Mouse (Mus musculus): ENCODE data around the gene Cfl1.

Gene Cfl1

GRCm38 (mm10) chr19:5518721-5519120 is 28.5 kb downstream of the Cfl1 start:
- in situ Hi-C loops (cut with MboI; ENCODE audit: low sequenced_read_pairs) = no loop called here

GRCm38 (mm10) chr19:5525204-5525603 is 34.9 kb downstream of the Cfl1 start:
- in situ Hi-C loops (cut with MboI; ENCODE audit: low sequenced_read_pairs) = loop anchor here (5.0 kb wide), 1 partner anchor 37 kb away; the partner anchor contains the start of gene Ovol1

- in situ Hi-C loops (cut with MboI; ENCODE audit: low sequenced_read_pairs) = loop anchor here (5.0 kb wide), 1 partner anchor 33 kb away; the partner anchor contains the start of gene Ovol1
Measured at GRCm38 (mm10) chr19:5529325-5530137, 39.3 kb downstream of the Cfl1 start.

GRCm38 (mm10) chr19:5530138-5530524 is 39.9 kb downstream of the Cfl1 start:
- in situ Hi-C loops (cut with MboI; ENCODE audit: low sequenced_read_pairs) = no loop called here

- in situ Hi-C loops (cut with MboI; ENCODE audit: low sequenced_read_pairs) = no loop called here
Measured at GRCm38 (mm10) chr19:5532520-5532919, 42.3 kb downstream of the Cfl1 start.

- in situ Hi-C loops (cut with MboI; ENCODE audit: low sequenced_read_pairs) = no loop called here
Measured at GRCm38 (mm10) chr19:5538786-5539185, 48.5 kb downstream of the Cfl1 start.

- in situ Hi-C loops (cut with MboI; ENCODE audit: low sequenced_read_pairs) = no loop called here
Measured at GRCm38 (mm10) chr19:5543362-5543761, 53.1 kb downstream of the Cfl1 start.

GRCm38 (mm10) chr19:5544031-5544430 is 53.8 kb downstream of the Cfl1 start:
- in situ Hi-C loops (cut with MboI; ENCODE audit: low sequenced_read_pairs) = no loop called here

Data from CH12F3 (cell line).